Mouse (Mus musculus): ENCODE results near the gene Lrrc55. TPM values are rescaled to one million over a fixed set of nuclear protein-coding genes. Genes with fewer than 3 reads are reported as not detected.

The Lrrc55 gene
- total and polyA plus RNA-seq, 3 experiments, result not detected

GRCm38 (mm10) chr2:85139846-85140245, 57.2 kb downstream of the Lrrc55 start:
- no peaks in the 10 kb centered on the region for H3K79me2 ChIP-seq (ENCODE audit: control insufficient read depth, insufficient read depth, low read length, poor library complexity)
- no peak overlapping the region for H3K4me3 ChIP-seq (ENCODE audit: control insufficient read depth in 1 of 2, insufficient read depth in 1 of 2, low read depth in 2 of 2, low read length in 2 of 2)
- no peak overlapping the region for H3K9ac ChIP-seq (ENCODE audit: control insufficient read depth, low read depth, low read length, poor library complexity, severe bottlenecking)
- H3K4me1 ChIP-seq (ENCODE audit: control insufficient read depth in 1 of 2, insufficient read depth in 2 of 2, low read length in 2 of 2), result no peaks in the 10 kb centered on the region
- H3K36me3 ChIP-seq (ENCODE audit: control insufficient read depth in 1 of 2, insufficient read depth in 2 of 2, low read length in 2 of 2), result no peaks in the 10 kb centered on the region
- H3K27me3 ChIP-seq (ENCODE audit: control insufficient read depth in 1 of 2, insufficient read depth in 2 of 2, low read length in 2 of 2), result no peaks in the 10 kb centered on the region; a peak in 2 of 4 replicates
- DNase-seq (ENCODE audit: low read depth, low spot score), result no peak
- TF ChIP-seq RCOR1 (IDR thresholded peaks at IDR 0.05; ENCODE audit: low read depth, low read length), result no peak
- no peak for TF ChIP-seq SMC3 (IDR thresholded peaks at IDR 0.05; ENCODE audit: low read depth, low read length)
- TF ChIP-seq SIN3A (IDR thresholded peaks at IDR 0.05; ENCODE audit: low read length), result no peak
- no peak for TF ChIP-seq MAFK (IDR thresholded peaks at IDR 0.05; ENCODE audit: borderline replicate concordance, low read depth, low read length)
- TF ChIP-seq GABPA (IDR thresholded peaks at IDR 0.05; ENCODE audit: low read depth, low read length), result no peak
- TF ChIP-seq CHD1 (IDR thresholded peaks at IDR 0.05; ENCODE audit: low read depth, low read length), result no peak
- no peak for TF ChIP-seq JUND (IDR thresholded peaks at IDR 0.05; ENCODE audit: low read depth, low read length)
- no peaks in the 10 kb centered on the region for H3K9me3 ChIP-seq (replicated peaks; ENCODE audit: insufficient read depth, low read length)
- no peak overlapping the region for H3K27ac ChIP-seq (ENCODE audit: control insufficient read depth, low read depth, low read length)

GRCm38 (mm10) chr2:85139393-85139792, 57.6 kb downstream of the Lrrc55 start:
- H3K36me3 ChIP-seq (ENCODE audit: control insufficient read depth in 1 of 2, insufficient read depth in 2 of 2, low read length in 2 of 2), result no peaks in the 10 kb centered on the region
- H3K27me3 ChIP-seq (ENCODE audit: control insufficient read depth in 1 of 2, insufficient read depth in 2 of 2, low read length in 2 of 2), result no peaks in the 10 kb centered on the region; a peak in 2 of 4 replicates
- H3K27ac ChIP-seq (ENCODE audit: control insufficient read depth, low read depth, low read length), result no peak overlapping the region
- TF ChIP-seq EP300 (IDR thresholded peaks at IDR 0.05; ENCODE audit: low read depth in 1 of 2, low read length in 2 of 2) (no peak), ZMIZ1 (IDR thresholded peaks at IDR 0.05; ENCODE audit: low read depth, low read length) (no peak), CHD2 (IDR thresholded peaks at IDR 0.05; ENCODE audit: low read length) (no peak), USF1 (IDR thresholded peaks at IDR 0.05; ENCODE audit: low read depth, low read length) (no peak)
- H3K4me1 ChIP-seq (ENCODE audit: control insufficient read depth in 1 of 2, insufficient read depth in 2 of 2, low read length in 2 of 2), result no peaks in the 10 kb centered on the region
- no peak overlapping the region for H3K9ac ChIP-seq (ENCODE audit: control insufficient read depth, low read depth, low read length, poor library complexity, severe bottlenecking)
- no peak for DNase-seq (ENCODE audit: low read depth, low spot score)
- H3K9me3 ChIP-seq (replicated peaks; ENCODE audit: insufficient read depth, low read length), result no peaks in the 10 kb centered on the region
- no peaks in the 10 kb centered on the region for H3K79me2 ChIP-seq (ENCODE audit: control insufficient read depth, insufficient read depth, low read length, poor library complexity)
- H3K4me3 ChIP-seq (ENCODE audit: control insufficient read depth in 1 of 2, insufficient read depth in 1 of 2, low read depth in 2 of 2, low read length in 2 of 2), result no peak overlapping the region

- H3K36me3 ChIP-seq (ENCODE audit: control insufficient read depth in 1 of 2, insufficient read depth in 2 of 2, low read length in 2 of 2), result no peaks in the 10 kb centered on the region
- no peak overlapping the region for H3K4me3 ChIP-seq (ENCODE audit: control insufficient read depth in 1 of 2, insufficient read depth in 1 of 2, low read depth in 2 of 2, low read length in 2 of 2)
- no peak overlapping the region for H3K9ac ChIP-seq (ENCODE audit: control insufficient read depth, low read depth, low read length, poor library complexity, severe bottlenecking)
- no peak overlapping the region for H3K27ac ChIP-seq (ENCODE audit: control insufficient read depth, low read depth, low read length)
- no peaks in the 10 kb centered on the region for H3K79me2 ChIP-seq (ENCODE audit: control insufficient read depth, insufficient read depth, low read length, poor library complexity)
- DNase-seq (ENCODE audit: low read depth, low spot score), result no peak
- H3K27me3 ChIP-seq (ENCODE audit: control insufficient read depth in 1 of 2, insufficient read depth in 2 of 2, low read length in 2 of 2), result no peaks in the 10 kb centered on the region; a peak in 1 of 4 replicates
- TF ChIP-seq TBP (IDR thresholded peaks at IDR 0.05; ENCODE audit: low read depth, low read length) (no peak), TAL1 (IDR thresholded peaks at IDR 0.05; ENCODE audit: low read length) (no peak), POLR2A (IDR thresholded peaks at IDR 0.05; ENCODE audit: control insufficient read depth in 1 of 2, insufficient read depth in 1 of 2, low read depth in 1 of 2, low read length in 2 of 2, poor library complexity in 1 of 2) (no peak), HCFC1 (IDR thresholded peaks at IDR 0.05; ENCODE audit: low read depth, low read length) (no peak), ZNF384 (IDR thresholded peaks at IDR 0.05; ENCODE audit: low read depth, low read length) (no peak), POLR2AphosphoS5 (IDR thresholded peaks at IDR 0.05; ENCODE audit: borderline replicate concordance, low read depth, low read length) (no peak), MXI1 (IDR thresholded peaks at IDR 0.05; ENCODE audit: low read depth, low read length) (no peak), SMC3 (IDR thresholded peaks at IDR 0.05; ENCODE audit: low read depth, low read length) (no peak), CHD1 (IDR thresholded peaks at IDR 0.05; ENCODE audit: low read depth, low read length) (no peak), SIN3A (IDR thresholded peaks at IDR 0.05; ENCODE audit: low read length) (no peak)
- H3K4me1 ChIP-seq (ENCODE audit: control insufficient read depth in 1 of 2, insufficient read depth in 2 of 2, low read length in 2 of 2), result no peaks in the 10 kb centered on the region
- no peaks in the 10 kb centered on the region for H3K9me3 ChIP-seq (replicated peaks; ENCODE audit: insufficient read depth, low read length)
Measured at GRCm38 (mm10) chr2:85138143-85138542, 58.9 kb downstream of the Lrrc55 start.
